Comparison of ENCODE assay signal across 8 mouse cellular contexts in genomic region chr2:5951621-5952211, GRCm38 (mm10). TPM values are rescaled to one million over a fixed set of nuclear protein-coding genes. Genes with fewer than 3 reads are reported as not detected.
A peak's percentile ranks its signal among the peaks of the same experiment; 100 is the strongest.
DNase-seq lines count a peak whose midpoint lies in the region; ATAC-seq and TF ChIP-seq lines count a peak whose summit lies in the region.

No protein-coding gene starts in this region.

- under 1% methylated on average over 42 of the region's 46 CpGs for WGBS in intestine, postnatal 0 days

- H3K27ac ChIP-seq in embryonic fibroblast, embryonic 13.5 days (ENCODE audit: insufficient read depth, low read length), result peak overlapping the region; percentile 70
- H3K27ac ChIP-seq in intestine, postnatal 0 days (ENCODE audit: low read depth, low read length), result peak overlapping the region; percentile 87

- TF ChIP-seq POLR2A in embryonic fibroblast, embryonic 13.5 days (IDR thresholded peaks at IDR 0.05; ENCODE audit: low read depth, low read length), result no peak; the same call in 1 of the 2 replicates

- H3K9ac ChIP-seq in intestine, postnatal 0 days (ENCODE audit: low read depth, low read length), result peak overlapping the region; percentile 94

- no peaks in the 10 kb centered on the region for H3K9me3 ChIP-seq in intestine, postnatal 0 days (ENCODE audit: control insufficient read depth)

- peak overlapping the region; percentile 97 for H3K4me3 ChIP-seq in embryonic fibroblast, embryonic 13.5 days (ENCODE audit: insufficient read depth, low read length)
- peak overlapping the region; percentile 100 for H3K4me3 ChIP-seq in intestine, postnatal 0 days (ENCODE audit: low read depth, low read length)

- peak; percentile 60 for ATAC-seq in intestine, postnatal 0 days
- ATAC-seq in megakaryocyte progenitor cell, adult 5-6 weeks (replicated peaks; ENCODE audit: poor library complexity), result peak; percentile 56

- peaks cover 4% of the 10 kb centered on the region; the same call in 1 of the 2 replicates for H3K4me1 ChIP-seq in embryonic fibroblast, embryonic 13.5 days (ENCODE audit: control insufficient read depth, insufficient read depth, low read length)
- 0 out of 2 replicates have a peak, but pooled peaks cover 3% of the 10 kb centered on the region for H3K4me1 ChIP-seq in intestine, postnatal 0 days (replicated peaks; ENCODE audit: control insufficient read depth, insufficient read depth, low read length)

- no peaks in the 10 kb centered on the region for H3K27me3 ChIP-seq in intestine, postnatal 0 days (replicated peaks; ENCODE audit: control insufficient read depth, insufficient read depth, low read length)

- no peak for TF ChIP-seq CTCF in embryonic fibroblast, embryonic 13.5 days (IDR thresholded peaks at IDR 0.05; ENCODE audit: borderline replicate concordance, insufficient read depth, low read length)
- no peak for TF ChIP-seq CTCF in intestine, postnatal 0 days (IDR thresholded peaks at IDR 0.05; ENCODE audit: low read depth)

- peak overlapping the region; percentile 89 for H3K4me2 ChIP-seq in intestine, postnatal 0 days (replicated peaks; ENCODE audit: low read depth)

- DNase-seq in adrenal gland, postnatal 14 days, result peak; percentile 82
- no peak for DNase-seq in adrenal gland, adult 18-20 months (ENCODE audit: low spot score in 2 of 2)
- DNase-seq in right cerebral cortex, postnatal 14 days, result peak; percentile 46
- DNase-seq in right cerebral cortex, adult 18-20 months, result no peak
- no peak for DNase-seq in retina, postnatal 1 day

- H3K36me3 ChIP-seq in intestine, postnatal 0 days (ENCODE audit: control insufficient read depth, insufficient read depth), result no peaks in the 10 kb centered on the region

RNA-seq across cellular contexts. Expression of gene Upf2, which starts 0.4 kb away (rescaled TPM):
- 24.4 and 25.5 TPM in 2 replicates for total RNA-seq in adrenal gland, postnatal 14 days (2021)
- 10 to 100 TPM; 24.8 to 27.6 TPM for total RNA-seq in adrenal gland, adult 18-20 months (2021)
- polyA plus RNA-seq in embryonic fibroblast, embryonic 13.5 days (2011; ENCODE audit: insufficient read length, low read depth, missing spikeins), result 30.6 and 34.4 TPM in 2 replicates
- polyA plus RNA-seq in intestine, postnatal 0 days (2015; fragmentation: Nextera tagmentation; extraction: Ambion mirVana), result 5.1 and 5.2 TPM in 2 replicates
- total RNA-seq in megakaryocyte progenitor cell, adult 5-6 weeks (2015), result 37.2 and 40.1 TPM in 2 replicates
- total RNA-seq in megakaryocyte progenitor cell, adult 5-6 weeks (2017), result 30.5 and 36.2 TPM in 2 replicates

RNA-seq across cellular contexts. Expression of gene Dhtkd1, which starts 9.1 kb away (rescaled TPM):
- 11.6 and 18.6 TPM in 2 replicates for total RNA-seq in adrenal gland, postnatal 14 days (2021)
- total RNA-seq in adrenal gland, adult 18-20 months (2021), result 10 to 100 TPM in 1 of 2 experiments, 1 to 10 TPM in 1; 6.6 to 13.1 TPM
- 3.0 and 3.3 TPM in 2 replicates for polyA plus RNA-seq in embryonic fibroblast, embryonic 13.5 days (2011; ENCODE audit: insufficient read length, low read depth, missing spikeins)
- 0.26 and 0.27 TPM in 2 replicates for polyA plus RNA-seq in intestine, postnatal 0 days (2015; fragmentation: Nextera tagmentation; extraction: Ambion mirVana)
- total RNA-seq in megakaryocyte progenitor cell, adult 5-6 weeks (2015), result 0.32 and 0.90 TPM in 2 replicates
- total RNA-seq in megakaryocyte progenitor cell, adult 5-6 weeks (2017), result 0.64 and 0.67 TPM in 2 replicates

RNA-seq across cellular contexts. Expression of gene Sec61a2, which starts 56.5 kb away (rescaled TPM):
- 40.2 and 42.2 TPM in 2 replicates for total RNA-seq in adrenal gland, postnatal 14 days (2021)
- 10 to 100 TPM; 31.9 to 32.2 TPM for total RNA-seq in adrenal gland, adult 18-20 months (2021)
- 65.9 and 80.0 TPM in 2 replicates for polyA plus RNA-seq in embryonic fibroblast, embryonic 13.5 days (2011; ENCODE audit: insufficient read length, low read depth, missing spikeins)
- 17.4 and 17.5 TPM in 2 replicates for polyA plus RNA-seq in intestine, postnatal 0 days (2015; fragmentation: Nextera tagmentation; extraction: Ambion mirVana)
- 30.0 and 42.4 TPM in 2 replicates for total RNA-seq in megakaryocyte progenitor cell, adult 5-6 weeks (2015)
- 12.6 and 21.5 TPM in 2 replicates for total RNA-seq in megakaryocyte progenitor cell, adult 5-6 weeks (2017)

Comparison
In these comparisons a context has a peak if more than half of its experiments do, and no peak if none do; other contexts are left out.
1. DNase-seq: peak in adrenal gland, postnatal 14 days (single experiment) and right cerebral cortex, postnatal 14 days (single experiment); none in adrenal gland, adult 18-20 months (0 of 2), right cerebral cortex, adult 18-20 months (single experiment) and retina, postnatal 1 day (single experiment).